Mouse (Mus musculus) CD4-positive helper T cell, adult 2 months (primary cell): ENCODE measurements at regions not wholly inside any gene's neighbourhood (a gene's known extent, or its start where the extent isn't known, plus 50 kb on each side); places are given as distances from the start of the nearest gene placed in this dataset.

Experiments
- DNase-seq: peaks from one replicate; pipeline ENCODE4 v3.0.0-alpha.2; 2012; ENCODE audit warnings: low read depth, missing footprints, low spot score

- DNase-seq = no peak
These were observed 170.9 kb downstream of the Fam169b start for GRCm38 (mm10) chr7:68444426-68445095.

GRCm38 (mm10) chr7:68440661-68441150, 167.1 kb downstream of the Fam169b start:
- DNase-seq = no peak

- no peak for DNase-seq
These were observed 155.3 kb downstream of the Fam169b start for GRCm38 (mm10) chr7:68428946-68429345.

GRCm38 (mm10) chr7:68415890-68416289, 142.3 kb downstream of the Fam169b start:
- no peak for DNase-seq

GRCm38 (mm10) chr7:68412786-68413185, 139.1 kb downstream of the Fam169b start:
- DNase-seq = no peak
